Mouse (Mus musculus): ENCODE results near the gene Ccdc105.

DNA sequence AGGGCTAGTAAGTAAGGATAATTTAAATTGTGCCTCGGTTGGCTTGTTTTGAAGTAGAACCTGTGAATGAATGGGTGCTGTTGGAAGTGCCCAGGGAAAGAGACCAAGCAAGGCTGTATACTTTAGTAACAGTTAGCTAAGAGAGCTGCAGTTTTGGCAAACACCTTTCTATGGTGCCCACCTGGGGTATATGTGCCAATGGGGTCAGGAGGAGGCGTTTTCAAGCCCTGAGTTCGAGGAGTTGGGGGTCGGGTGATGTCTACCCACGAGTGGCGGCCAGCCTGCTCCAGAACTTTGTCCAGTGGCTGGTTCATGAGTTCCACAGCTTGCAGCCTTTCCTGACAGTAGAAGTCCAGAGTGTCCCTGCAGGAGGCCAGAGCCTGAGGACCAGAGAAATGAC, 3.9 kb downstream of the Ccdc105 start:
- TF ChIP-seq POLR2A (IDR thresholded peaks at IDR 0.05; ENCODE audit: control insufficient read depth, extremely low read depth, insufficient read depth, low read length, poor library complexity) (no peak), CTCF (IDR thresholded peaks at IDR 0.05; ENCODE audit: borderline replicate concordance, control insufficient read depth, extremely low read depth, insufficient read depth, low read length, poor library complexity) (no peak)
